Mouse (Mus musculus) right cerebral cortex, postnatal 4 days (tissue): ENCODE data around the gene Ctnnd2.

Source experiments
- DNase-seq: peaks from one replicate; pipeline ENCODE4 v3.0.0-alpha.2; 2022

Ctnnd2 gene

GRCm38 (mm10) chr15:30401111-30401510 is 228.7 kb downstream of the Ctnnd2 start:
- no peak for DNase-seq

- DNase-seq = no peak
These were observed 233.9 kb downstream of the Ctnnd2 start for GRCm38 (mm10) chr15:30406254-30406653.

GRCm38 (mm10) chr15:30423146-30423545 is 250.8 kb downstream of the Ctnnd2 start:
- no peak for DNase-seq

GRCm38 (mm10) chr15:30424290-30424689 is 251.9 kb downstream of the Ctnnd2 start:
- DNase-seq = peak; percentile 11

GRCm38 (mm10) chr15:30427342-30427741 is 254.9 kb downstream of the Ctnnd2 start:
- DNase-seq = no peak

GRCm38 (mm10) chr15:30439045-30439444 is 266.7 kb downstream of the Ctnnd2 start:
- no peak for DNase-seq

- DNase-seq = no peak
These were observed 278.4 kb downstream of the Ctnnd2 start for GRCm38 (mm10) chr15:30450765-30451164.

GRCm38 (mm10) chr15:30451921-30452320 is 279.5 kb downstream of the Ctnnd2 start:
- DNase-seq = peak; percentile 6

GRCm38 (mm10) chr15:30457541-30458250 is 285.3 kb downstream of the Ctnnd2 start:
- peak; percentile 4 for DNase-seq

- no peak for DNase-seq
These were observed 286.3 kb downstream of the Ctnnd2 start for GRCm38 (mm10) chr15:30458671-30459070.

- no peak for DNase-seq
These were observed 288.1 kb downstream of the Ctnnd2 start for GRCm38 (mm10) chr15:30460341-30461125.

- DNase-seq = no peak
These were observed 290.5 kb downstream of the Ctnnd2 start for GRCm38 (mm10) chr15:30462804-30463423.

- DNase-seq = no peak
These were observed 291.2 kb downstream of the Ctnnd2 start for GRCm38 (mm10) chr15:30463471-30464047.

- no peak for DNase-seq
These were observed 294.7 kb downstream of the Ctnnd2 start for GRCm38 (mm10) chr15:30466950-30467543.

GRCm38 (mm10) chr15:30468773-30469172 is 296.4 kb downstream of the Ctnnd2 start:
- no peak for DNase-seq

- no peak for DNase-seq
These were observed 299.0 kb downstream of the Ctnnd2 start for GRCm38 (mm10) chr15:30471280-30471966.

GRCm38 (mm10) chr15:30480676-30481075 is 308.3 kb downstream of the Ctnnd2 start:
- peak; percentile 47 for DNase-seq

GRCm38 (mm10) chr15:30506476-30506875 is 334.1 kb downstream of the Ctnnd2 start:
- no peak for DNase-seq

- DNase-seq = no peak
These were observed 340.1 kb downstream of the Ctnnd2 start for GRCm38 (mm10) chr15:30512467-30512866.

- DNase-seq = no peak
These were observed 340.7 kb downstream of the Ctnnd2 start for GRCm38 (mm10) chr15:30513122-30513521.

GRCm38 (mm10) chr15:30515425-30515824 is 343.0 kb downstream of the Ctnnd2 start:
- peak; percentile 12 for DNase-seq

- no peak for DNase-seq
These were observed 369.1 kb downstream of the Ctnnd2 start for GRCm38 (mm10) chr15:30541459-30541858.
